Mouse (Mus musculus) liver, adult 2 months (tissue): ENCODE data around the gene Sh2d6.

Experiments
- CTCF ChIP-seq: fragments of 200-500 bp; IDR thresholded peaks from 2 replicates; pipeline ENCODE4 v1.5.1; 2011; ENCODE audit warnings: low read depth, low read length, control low read depth
- POLR2A ChIP-seq: fragments of 200-500 bp; IDR thresholded peaks from 2 replicates; pipeline ENCODE4 v1.6.1; 2011; ENCODE audit warnings: low read length, control low read depth; ENCODE audit not compliant: insufficient read depth; ENCODE audit errors: extremely low read depth

GRCm38 (mm10) chr6:72475221-72475985 is 46.1 kb downstream of the Sh2d6 start:
- TF ChIP-seq POLR2A (no peak), CTCF (no peak)
